Mouse (Mus musculus) left cerebral cortex, postnatal 14 days (tissue): ENCODE data around the gene Arhgap28. TPM values are rescaled to one million over a fixed set of nuclear protein-coding genes. Genes with fewer than 3 reads are reported as not detected.
A peak's percentile ranks its signal among the peaks of the same experiment; 100 is the strongest.

Experiments
- DNase-seq, 2 experiments: peaks; one replicate each; pipeline ENCODE4 v3.0.0; 2021 to 2022; ENCODE audit warnings: low spot score in 2 of 2, mixed read lengths in 1 of 2
- intact Hi-C: fragments of 180-260 bp; cut with DNase I; formaldehyde crosslinking; loops from one replicate; pipeline ENCODE4 v1.15.1; 2025
- total RNA-seq, 2 experiments: library from RNA; stranded (reverse); gene quantifications; 2 replicates each; pipeline ENCODE4 v1.2.3; 2021

Gene Arhgap28
- total RNA-seq, 2 experiments from 2014 or later: 0.79 to 1.7 TPM

DNA sequence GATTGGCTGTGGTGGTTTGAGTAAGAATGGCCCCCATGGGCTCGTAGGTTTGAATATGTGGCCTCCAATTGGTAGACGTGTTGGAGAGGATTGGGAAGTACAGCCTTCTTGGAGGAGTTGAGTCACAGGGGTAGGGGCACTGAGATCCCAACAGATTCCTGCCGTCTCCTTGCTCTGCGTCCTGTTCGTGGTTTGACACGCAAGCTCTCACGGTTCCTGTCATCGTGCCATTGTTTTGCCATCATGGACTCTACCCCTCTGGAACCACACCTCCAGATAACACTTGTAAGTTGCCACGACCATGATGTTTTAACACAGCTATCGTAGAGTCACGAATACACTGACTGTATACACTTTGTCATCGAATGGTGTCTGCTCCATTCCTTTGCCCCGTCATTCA lies 165.0 kb downstream of the Arhgap28 start:
- intact Hi-C loops: loop anchor here (5.0 kb wide), 2 partner anchors 187 to 1262 kb away; no protein-coding TSS in a partner anchor
- no peak for DNase-seq

DNA sequence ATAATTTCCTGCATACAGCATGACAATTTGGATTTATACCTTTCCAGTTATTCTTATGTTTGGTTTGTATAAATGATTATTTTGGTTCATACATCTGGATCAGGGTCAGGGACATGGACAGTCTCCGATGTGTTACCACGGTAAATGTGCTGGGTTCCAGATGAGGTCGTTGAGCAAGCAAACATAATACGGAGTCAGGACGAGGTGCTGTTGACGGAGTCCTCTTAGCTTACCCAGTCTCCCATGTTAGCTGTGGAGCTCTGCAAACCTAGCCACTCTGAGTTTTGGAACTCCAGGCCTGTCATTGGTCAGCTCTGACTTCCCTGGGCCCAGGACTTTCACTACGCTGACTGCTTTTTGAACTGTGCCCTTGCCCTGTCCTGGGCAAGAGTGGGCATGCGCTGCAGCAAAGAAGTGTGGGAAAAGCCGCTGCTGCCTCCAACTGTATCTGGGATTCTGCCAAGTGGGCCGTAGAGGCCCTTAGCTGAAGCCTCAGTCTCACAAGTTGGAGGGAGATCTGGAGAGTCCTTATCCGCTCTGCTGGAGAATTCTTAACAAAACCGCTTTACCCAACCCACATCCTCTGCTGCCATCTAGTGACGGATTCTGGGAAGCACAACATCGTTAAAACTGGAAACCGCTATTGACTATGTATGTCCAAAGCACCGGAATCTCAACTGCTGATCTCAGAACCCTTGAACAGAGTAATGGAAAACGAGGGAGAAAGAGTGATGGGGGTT lies 166.4 kb downstream of the Arhgap28 start:
- intact Hi-C loops: loop anchor here (5.0 kb wide), 2 partner anchors 185 to 1260 kb away; no protein-coding TSS in a partner anchor

DNA sequence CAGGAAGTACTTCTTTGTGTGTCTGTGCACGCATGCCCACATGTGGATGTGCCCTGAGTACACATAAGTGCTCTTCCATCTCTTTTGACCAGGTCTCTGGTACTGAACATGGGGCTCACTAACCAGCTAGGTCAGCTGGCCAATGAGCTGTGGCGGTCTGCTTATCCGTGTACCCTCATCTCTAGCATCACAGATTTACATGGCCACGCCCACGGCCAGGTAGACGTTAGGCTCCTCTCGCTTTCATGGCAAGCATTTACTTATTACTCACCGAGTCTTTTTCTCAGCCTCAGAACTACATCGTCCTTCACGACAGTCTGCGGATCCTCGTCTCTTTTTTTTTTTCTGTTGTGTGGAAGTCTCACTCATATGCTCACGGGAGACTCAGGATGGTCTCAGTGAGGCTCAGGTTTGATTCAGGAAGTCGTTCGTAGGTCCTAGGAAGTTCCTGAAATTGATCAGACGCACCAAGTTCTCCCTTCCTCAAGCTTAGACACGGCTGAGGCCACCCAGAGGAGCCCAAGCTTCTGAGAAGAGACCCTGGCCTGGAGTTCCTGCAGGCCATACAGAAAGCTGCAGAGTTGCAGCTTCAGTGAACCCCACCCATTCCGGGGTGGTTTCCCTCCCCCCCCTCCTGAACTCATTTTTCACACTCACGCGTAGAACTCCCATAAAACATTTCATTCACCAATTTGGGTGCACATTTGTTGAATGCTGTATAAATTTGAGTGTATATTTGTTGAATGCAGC lies 167.6 kb downstream of the Arhgap28 start:
- DNase-seq: no peak
- intact Hi-C loops: loop anchor here (5.0 kb wide), 2 partner anchors 184 to 1259 kb away; no protein-coding TSS in a partner anchor

More for the DNA sequence above, 166.4 kb downstream of the Arhgap28 start:
- peak; percentile 76 to 85 for DNase-seq

GRCm38 (mm10) chr17:67827431-67827830 lies 176.5 kb downstream of the Arhgap28 start:
- intact Hi-C loops: no loop called here
- no peak for DNase-seq

DNA sequence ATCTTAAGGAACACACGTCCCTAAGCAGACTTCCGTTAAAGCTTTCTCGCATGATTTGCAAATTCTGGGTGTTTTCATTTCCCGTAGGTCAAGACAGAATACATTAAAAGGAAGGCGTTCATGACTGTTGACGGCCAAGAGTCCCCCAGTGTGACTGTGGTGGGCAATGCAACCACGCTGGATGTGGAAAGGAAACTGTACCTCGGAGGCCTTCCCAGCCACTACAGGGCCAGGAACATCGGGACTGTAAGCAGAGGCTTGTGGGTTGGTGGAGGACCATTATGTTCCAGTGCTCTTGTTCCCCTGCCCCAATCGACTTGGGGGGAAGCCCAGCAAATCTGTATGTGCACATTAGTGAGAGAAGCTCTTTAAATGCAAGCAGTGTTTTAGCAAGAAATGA lies 187.0 kb downstream of the Arhgap28 start:
- no peak for DNase-seq
- intact Hi-C loops: no loop called here

DNA sequence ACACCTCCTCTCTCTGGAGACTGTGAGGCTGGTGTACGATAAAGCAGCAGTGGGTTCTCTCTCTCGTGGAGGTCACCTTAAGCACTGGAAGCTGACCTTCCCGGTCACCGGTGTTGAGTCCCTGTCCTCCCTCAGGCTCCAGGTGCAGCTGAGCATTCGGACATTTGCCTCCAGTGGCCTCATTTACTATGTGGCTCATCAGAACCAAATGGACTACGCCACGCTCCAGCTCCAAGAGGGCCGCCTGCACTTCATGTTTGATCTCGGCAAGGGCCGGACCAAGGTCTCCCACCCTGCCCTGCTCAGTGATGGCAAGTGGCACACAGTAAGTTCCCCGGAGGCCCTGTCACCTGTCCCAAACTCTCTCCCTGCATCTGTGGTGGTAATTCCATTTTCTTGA lies 188.2 kb downstream of the Arhgap28 start:
- no peak for DNase-seq

DNA sequence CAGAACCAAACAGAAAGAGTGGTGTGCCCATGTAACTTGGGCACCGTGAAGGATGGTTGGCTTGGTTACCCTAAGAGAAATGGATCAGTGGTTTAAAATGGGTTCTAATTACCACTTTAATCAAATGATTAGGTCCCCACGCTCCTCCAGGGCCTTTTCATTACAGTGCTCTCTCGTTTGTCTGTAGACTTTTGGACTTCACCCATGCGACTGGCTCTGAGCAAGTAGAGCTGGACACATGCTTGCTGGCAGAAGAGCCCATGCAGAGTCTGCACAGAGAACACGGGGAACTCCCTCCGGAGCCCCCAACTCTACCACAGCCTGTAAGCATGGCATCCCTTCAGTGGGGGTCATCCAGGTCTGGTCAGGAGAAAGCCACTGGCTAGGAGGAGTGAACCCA lies 190.3 kb downstream of the Arhgap28 start:
- intact Hi-C loops: no loop called here

More for the DNA sequence above, 188.2 kb downstream of the Arhgap28 start:
- intact Hi-C loops: no loop called here

DNA sequence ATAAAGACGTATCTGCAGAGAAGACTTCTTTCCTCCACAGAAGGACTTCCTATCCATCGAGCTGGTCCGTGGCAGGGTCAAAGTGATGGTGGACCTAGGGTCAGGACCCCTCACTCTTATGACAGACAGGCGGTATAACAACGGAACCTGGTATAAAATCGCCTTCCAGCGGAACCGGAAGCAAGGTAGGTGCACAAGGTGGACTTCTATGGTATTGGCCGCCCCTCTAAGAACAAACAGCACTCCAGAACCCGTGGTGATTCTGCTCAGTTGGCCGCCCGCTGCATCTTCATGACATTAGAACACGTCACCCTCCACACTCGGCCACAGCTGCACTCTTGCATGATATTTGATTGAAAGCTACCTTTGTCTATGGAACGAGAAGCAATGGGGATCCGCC lies 194.7 kb downstream of the Arhgap28 start:
- intact Hi-C loops: no loop called here
- no peak for DNase-seq

More for the DNA sequence above, 190.3 kb downstream of the Arhgap28 start:
- DNase-seq: no peak
